Mouse (Mus musculus) heart, postnatal 0 days (tissue): ENCODE measurements around the gene Reg3b.

Experiments
- CTCF ChIP-seq: IDR thresholded peaks from 2 replicates; pipeline ENCODE4 v1.5.1; 2016; ENCODE audit warnings: antibody characterized with exemption, control low read depth, low read depth
- EP300 ChIP-seq: IDR thresholded peaks from 2 replicates; pipeline ENCODE4 v1.6.1; 2016; ENCODE audit warnings: antibody characterized with exemption, low read depth

- TF ChIP-seq CTCF (no peak), EP300 (no peak)
These were observed 10.0 kb downstream of the Reg3b start, which contains the start of gene Reg3a for GRCm38 (mm10) chr6:78380409-78380808.
